In genomic region chr1:89998076-89998475, GRCm38 (mm10) we compare ENCODE assay signal across 13 mouse cellular contexts. TPM values are rescaled to one million over a fixed set of nuclear protein-coding genes. Genes with fewer than 3 reads are reported as not detected.
DNase-seq lines count a peak whose midpoint lies in the region; ATAC-seq lines count a peak whose summit lies in the region.
"Had no signal": no experiment of that assay in that cellular context is flagged by ENCODE, and none has a peak within 500 bp of the region (broad histone marks: within the 10 kb centered on the region; RNA-seq: fewer than 3 reads in every experiment).

No protein-coding gene starts in this region.

- 0 out of 2 replicates have a peak, but pooled peaks cover 2% of the 10 kb centered on the region for H3K4me1 ChIP-seq in limb, embryonic 11.5 days (ENCODE audit: control insufficient read depth, insufficient read depth, low read length)
- H3K4me1 ChIP-seq in limb, embryonic 10.5 days: peaks cover 24% of the 10 kb centered on the region
- peaks cover 49% of the 10 kb centered on the region for H3K4me1 ChIP-seq in heart, embryonic 10.5 days
- H3K4me1 ChIP-seq: liver, embryonic 13.5 days had no signal

- no peaks in the 10 kb centered on the region for H3K36me3 ChIP-seq in limb, embryonic 11.5 days (ENCODE audit: control insufficient read depth, insufficient read depth, low read length)
- H3K36me3 ChIP-seq in limb, embryonic 10.5 days: no peaks in the 10 kb centered on the region
- no peaks in the 10 kb centered on the region for H3K36me3 ChIP-seq in heart, embryonic 10.5 days
- H3K36me3 ChIP-seq: liver, embryonic 13.5 days had no signal

- peaks cover 9% of the 10 kb centered on the region for H3K27me3 ChIP-seq in limb, embryonic 11.5 days (ENCODE audit: control insufficient read depth, insufficient read depth, low read length)
- H3K27me3 ChIP-seq in limb, embryonic 10.5 days (ENCODE audit: low read depth, poor library complexity, severe bottlenecking): peaks cover 78% of the 10 kb centered on the region
- H3K27me3 ChIP-seq in heart, embryonic 10.5 days (ENCODE audit: insufficient read depth, poor library complexity, severe bottlenecking): peaks cover 33% of the 10 kb centered on the region

- no peak for ATAC-seq in limb, embryonic 11.5 days (ENCODE audit: insufficient number of reproducible peaks, low FRiP score, low TSS enrichment, low read depth)
- no peak for ATAC-seq in erythroblast, adult 5-6 weeks (replicated peaks; ENCODE audit: low FRiP score, poor library complexity, severe bottlenecking)
- ATAC-seq: inflammation-experienced regulatory T-cells, adult 6 months had no signal

- H3K27ac ChIP-seq in limb, embryonic 11.5 days (replicated peaks; ENCODE audit: low read depth, low read length): no peak overlapping the region
- H3K27ac ChIP-seq in limb, embryonic 10.5 days: no peak overlapping the region
- H3K27ac ChIP-seq in heart, embryonic 10.5 days: peak overlapping the region; percentile 87
- H3K27ac ChIP-seq: liver, embryonic 13.5 days had no signal

- H3K9me3 ChIP-seq in limb, embryonic 11.5 days (ENCODE audit: control insufficient read depth, low read length): no peaks in the 10 kb centered on the region
- no peaks in the 10 kb centered on the region for H3K9me3 ChIP-seq in limb, embryonic 10.5 days (replicated peaks)
- no peaks in the 10 kb centered on the region for H3K9me3 ChIP-seq in heart, embryonic 10.5 days
- H3K9me3 ChIP-seq: liver, embryonic 13.5 days had no signal

- WGBS in limb, embryonic 11.5 days: 45% methylated on average over 7 of the region's 7 CpGs
- 56% methylated on average over 7 of the region's 7 CpGs for WGBS in limb, embryonic 10.5 days
- WGBS in heart, embryonic 10.5 days: 34% methylated on average over 7 of the region's 7 CpGs

- no peak overlapping the region for H3K4me3 ChIP-seq in limb, embryonic 11.5 days (ENCODE audit: low read depth, low read length)
- H3K4me3 ChIP-seq in limb, embryonic 10.5 days: no peak overlapping the region
- peak overlapping the region; percentile 22; the same call in 1 of the 2 replicates for H3K4me3 ChIP-seq in heart, embryonic 10.5 days
- H3K4me3 ChIP-seq: liver, embryonic 13.5 days had no signal

- H3K4me2 ChIP-seq in limb, embryonic 11.5 days (ENCODE audit: low read depth, severe bottlenecking): no peak overlapping the region
- H3K4me2 ChIP-seq: liver, embryonic 13.5 days; midbrain, embryonic 11.5 days had no signal

- DNase-seq in embryo, embryonic 10 days (ENCODE audit: low spot score): peak; percentile 27
- no peak for DNase-seq in embryo, embryonic 9.5 days (ENCODE audit: extremely low spot score)
- peak; percentile 28 for DNase-seq in limb, embryonic 11.5 days (ENCODE audit: low spot score)
- no peak for DNase-seq in limb, embryonic 10.5 days (ENCODE audit: low spot score)
- peak; percentile 80 for DNase-seq in heart, embryonic 10.5 days (ENCODE audit: low spot score)
- DNase-seq in lung, postnatal 36 days: peak; percentile 4
- no peak for DNase-seq in layer of hippocampus, adult 9-10 months (ENCODE audit: low spot score)
- DNase-seq: cerebellum, postnatal 25 days; liver, embryonic 13.5 days; right cerebral cortex, adult 18-20 months had no signal

- H3K9ac ChIP-seq in limb, embryonic 11.5 days (ENCODE audit: low read length): no peak overlapping the region
- H3K9ac ChIP-seq: liver, embryonic 13.5 days had no signal

RNA-seq across cellular contexts. Expression of gene Asb18, which starts 16.4 kb away (rescaled TPM):
- polyA plus RNA-seq in limb, embryonic 11.5 days (2014; fragmentation: Nextera tagmentation; extraction: Ambion mirVana): 0.04 TPM in 1 of 2 replicates, not detected in the other
- not detected in 2 replicates for polyA plus RNA-seq in limb, embryonic 10.5 days (2016; fragmentation: Nextera tagmentation; extraction: Ambion mirVana)
- polyA plus RNA-seq in heart, embryonic 10.5 days (2016; fragmentation: Nextera tagmentation; extraction: Ambion mirVana): 0.63 and 0.93 TPM in 2 replicates
- not detected in 2 replicates for total RNA-seq in erythroblast, adult 5-6 weeks (2015; ENCODE audit: low replicate concordance)
- 0.14 TPM in 1 of 2 replicates, not detected in the other for total RNA-seq in erythroblast, adult 5-6 weeks (2017; ENCODE audit: low replicate concordance)
- polyA plus RNA-seq: inflammation-experienced regulatory T-cells, adult 6 months; liver, embryonic 13.5 days had no signal

Comparison
In these comparisons a context has a peak if more than half of its experiments do, and no peak if none do; other contexts are left out.
1. DNase-seq: peak in embryo, embryonic 10 days (single experiment), limb, embryonic 11.5 days (single experiment), heart, embryonic 10.5 days (single experiment) and lung, postnatal 36 days (single experiment); none in embryo, embryonic 9.5 days (single experiment), limb, embryonic 10.5 days (single experiment) and layer of hippocampus, adult 9-10 months (single experiment).